In genomic region chr10:128801981-128802495, GRCm38 (mm10) we compare ENCODE assay signal across 14 mouse cellular contexts. TPM values are rescaled to one million over a fixed set of nuclear protein-coding genes. Genes with fewer than 3 reads are reported as not detected.
DNase-seq lines count a peak whose midpoint lies in the region; ATAC-seq and TF ChIP-seq lines count a peak whose summit lies in the region.
"Had no signal": no experiment of that assay in that cellular context is flagged by ENCODE, and none has a peak within 500 bp of the region (broad histone marks: within the 10 kb centered on the region; RNA-seq: fewer than 3 reads in every experiment).

No protein-coding gene starts in this region.

- H3K4me1 ChIP-seq in forebrain, embryonic 11.5 days (replicated peaks; ENCODE audit: control insufficient read depth, insufficient read depth, low read length), result peaks cover 7% of the 10 kb centered on the region; the same call in 1 of the 2 replicates
- H3K4me1 ChIP-seq in forebrain, embryonic 10.5 days, result peaks cover 37% of the 10 kb centered on the region
- peaks cover 10% of the 10 kb centered on the region for H3K4me1 ChIP-seq in hindbrain, embryonic 11.5 days (replicated peaks; ENCODE audit: control insufficient read depth, insufficient read depth, low read length)
- H3K4me1 ChIP-seq in hindbrain, embryonic 16.5 days (ENCODE audit: control insufficient read depth, insufficient read depth, low read depth, low read length), result peaks cover 18% of the 10 kb centered on the region
- peaks cover 27% of the 10 kb centered on the region for H3K4me1 ChIP-seq in neural tube, embryonic 12.5 days
- peaks cover 28% of the 10 kb centered on the region for H3K4me1 ChIP-seq in olfactory bulb, adult 2 months (ENCODE audit: control insufficient read depth, insufficient read depth, low read length)

- no peak for TF ChIP-seq CTCF in olfactory bulb, adult 2 months (IDR thresholded peaks at IDR 0.05; ENCODE audit: insufficient read depth, low read depth, low read length)

- no peak overlapping the region for H3K9ac ChIP-seq in forebrain, embryonic 11.5 days (ENCODE audit: low read length)
- no peak overlapping the region for H3K9ac ChIP-seq in hindbrain, embryonic 11.5 days (ENCODE audit: low read depth, low read length)
- H3K9ac ChIP-seq in hindbrain, embryonic 16.5 days (ENCODE audit: low read depth, low read length), result no peak overlapping the region; the same call in 1 of the 2 replicates
- 0 out of 2 replicates have a peak overlapping the region, but pooled peaks have one; percentile 29 for H3K9ac ChIP-seq in neural tube, embryonic 12.5 days

- H3K4me3 ChIP-seq in forebrain, embryonic 11.5 days (ENCODE audit: low read depth, low read length), result no peak overlapping the region
- no peak overlapping the region for H3K4me3 ChIP-seq in forebrain, embryonic 10.5 days
- H3K4me3 ChIP-seq in hindbrain, embryonic 11.5 days (ENCODE audit: low read depth, low read length), result 0 out of 2 replicates have a peak overlapping the region, but pooled peaks have one; percentile 4
- H3K4me3 ChIP-seq in hindbrain, embryonic 16.5 days (ENCODE audit: low read length), result no peak overlapping the region
- H3K4me3 ChIP-seq in neural tube, embryonic 12.5 days, result no peak overlapping the region
- peak overlapping the region; percentile 44 for H3K4me3 ChIP-seq in olfactory bulb, adult 2 months (ENCODE audit: insufficient read depth, low read depth, low read length)

- 87% methylated on average over 16 of the region's 16 CpGs for WGBS in forebrain, embryonic 11.5 days
- 84% methylated on average over 16 of the region's 16 CpGs for WGBS in forebrain, embryonic 10.5 days
- 87% methylated on average over 16 of the region's 16 CpGs for WGBS in hindbrain, embryonic 11.5 days
- WGBS in hindbrain, embryonic 16.5 days, result 92% methylated on average over 16 of the region's 16 CpGs
- WGBS in neural tube, embryonic 12.5 days, result 86% methylated on average over 16 of the region's 16 CpGs
- 83% methylated on average over 16 of the region's 16 CpGs for WGBS in olfactory bulb, adult 2 months

- no peaks in the 10 kb centered on the region for H3K9me3 ChIP-seq in forebrain, embryonic 11.5 days (ENCODE audit: control insufficient read depth, low read length)
- H3K9me3 ChIP-seq in forebrain, embryonic 10.5 days, result no peaks in the 10 kb centered on the region
- H3K9me3 ChIP-seq in hindbrain, embryonic 11.5 days (ENCODE audit: control insufficient read depth, low read length), result no peaks in the 10 kb centered on the region
- H3K9me3 ChIP-seq in hindbrain, embryonic 16.5 days (ENCODE audit: control insufficient read depth, low read length), result no peaks in the 10 kb centered on the region
- H3K9me3 ChIP-seq in neural tube, embryonic 12.5 days, result no peaks in the 10 kb centered on the region
- H3K9me3 ChIP-seq: G1E had no signal

- H3K27ac ChIP-seq in forebrain, embryonic 11.5 days (ENCODE audit: low read depth, low read length), result no peak overlapping the region
- H3K27ac ChIP-seq in forebrain, embryonic 10.5 days, result no peak overlapping the region
- no peak overlapping the region for H3K27ac ChIP-seq in hindbrain, embryonic 11.5 days (ENCODE audit: low read depth, low read length)
- no peak overlapping the region for H3K27ac ChIP-seq in hindbrain, embryonic 16.5 days (ENCODE audit: low read depth, low read length)
- no peak overlapping the region for H3K27ac ChIP-seq in neural tube, embryonic 12.5 days
- no peak overlapping the region for H3K27ac ChIP-seq in olfactory bulb, adult 2 months (ENCODE audit: insufficient read depth, low read depth, low read length)

- H3K36me3 ChIP-seq in forebrain, embryonic 11.5 days (ENCODE audit: control insufficient read depth, insufficient read depth, low read length), result no peaks in the 10 kb centered on the region; the same call in 1 of the 2 replicates
- H3K36me3 ChIP-seq in forebrain, embryonic 10.5 days (replicated peaks), result peaks cover 47% of the 10 kb centered on the region
- H3K36me3 ChIP-seq in hindbrain, embryonic 11.5 days (ENCODE audit: control insufficient read depth, insufficient read depth, low read length), result no peaks in the 10 kb centered on the region
- H3K36me3 ChIP-seq in hindbrain, embryonic 16.5 days (ENCODE audit: control insufficient read depth, insufficient read depth, low read length), result peaks cover 6% of the 10 kb centered on the region; the same call in 1 of the 2 replicates
- H3K36me3 ChIP-seq in neural tube, embryonic 12.5 days, result peaks cover 21% of the 10 kb centered on the region; the same call in 1 of the 2 replicates

- H3K4me2 ChIP-seq in forebrain, embryonic 11.5 days (ENCODE audit: low read depth, low read length, severe bottlenecking), result no peak overlapping the region
- H3K4me2 ChIP-seq in hindbrain, embryonic 11.5 days (replicated peaks; ENCODE audit: low read depth, low read length), result no peak overlapping the region
- H3K4me2 ChIP-seq in hindbrain, embryonic 16.5 days (ENCODE audit: low read length), result no peak overlapping the region
- peak overlapping the region; percentile 3; the same call in 1 of the 2 replicates for H3K4me2 ChIP-seq in neural tube, embryonic 12.5 days (replicated peaks)

- peak; percentile 51 for DNase-seq in forebrain, embryonic 11.5 days (ENCODE audit: low spot score)
- DNase-seq in forebrain, embryonic 10.5 days (ENCODE audit: extremely low spot score, low spot score), result no peak
- no peak for DNase-seq in hindbrain, embryonic 11.5 days (ENCODE audit: low spot score)
- no peak for DNase-seq in neural tube, embryonic 10.5 days (ENCODE audit: extremely low spot score, low spot score)
- DNase-seq: adrenal gland, postnatal 25 days; gastrocnemius, postnatal 14 days; kidney, postnatal 14 days; liver, postnatal 0 days; thymus, adult 18-20 months had no signal

- no peak for TF ChIP-seq POLR2A in olfactory bulb, adult 2 months (IDR thresholded peaks at IDR 0.05; ENCODE audit: insufficient read depth, low read depth, low read length)

- H3K27me3 ChIP-seq in forebrain, embryonic 11.5 days (ENCODE audit: control insufficient read depth, insufficient read depth, low read length), result no peaks in the 10 kb centered on the region
- no peaks in the 10 kb centered on the region for H3K27me3 ChIP-seq in forebrain, embryonic 10.5 days (ENCODE audit: poor library complexity, severe bottlenecking)
- no peaks in the 10 kb centered on the region for H3K27me3 ChIP-seq in hindbrain, embryonic 11.5 days (ENCODE audit: control insufficient read depth, insufficient read depth, low read length)
- no peaks in the 10 kb centered on the region for H3K27me3 ChIP-seq in hindbrain, embryonic 16.5 days (replicated peaks; ENCODE audit: control insufficient read depth, insufficient read depth, low read length)
- H3K27me3 ChIP-seq in neural tube, embryonic 12.5 days (replicated peaks), result no peaks in the 10 kb centered on the region

- ATAC-seq in forebrain, embryonic 11.5 days (replicated peaks; ENCODE audit: low FRiP score), result no peak
- ATAC-seq in hindbrain, embryonic 11.5 days (ENCODE audit: low FRiP score), result no peak
- no peak for ATAC-seq in hindbrain, embryonic 16.5 days
- ATAC-seq in neural tube, embryonic 12.5 days (ENCODE audit: low FRiP score, low read depth), result no peak
- no peak for ATAC-seq in megakaryocyte progenitor cell, adult 5-6 weeks (replicated peaks; ENCODE audit: poor library complexity)
- ATAC-seq: liver, postnatal 0 days had no signal

RNA-seq across cellular contexts. Expression of gene Dnajc14, which starts 1.8 kb away (rescaled TPM):
- 38.6 and 38.8 TPM in 2 replicates for polyA plus RNA-seq in forebrain, embryonic 11.5 days (2014; fragmentation: Nextera tagmentation; extraction: Ambion mirVana)
- 49.4 and 49.9 TPM in 2 replicates for polyA plus RNA-seq in forebrain, embryonic 10.5 days (2016; fragmentation: Nextera tagmentation; extraction: Ambion mirVana)
- 31.8 and 34.7 TPM in 2 replicates for polyA plus RNA-seq in hindbrain, embryonic 11.5 days (2014; fragmentation: Nextera tagmentation; extraction: Ambion mirVana)
- 49.6 and 53.2 TPM in 2 replicates for polyA plus RNA-seq in hindbrain, embryonic 16.5 days (2015; fragmentation: Nextera tagmentation; extraction: Ambion mirVana)
- 60.2 and 63.3 TPM in 2 replicates for polyA plus RNA-seq in neural tube, embryonic 12.5 days (2016; fragmentation: Nextera tagmentation; extraction: Ambion mirVana)
- polyA plus RNA-seq in olfactory bulb, adult 2 months (2012; ENCODE audit: insufficient read depth, insufficient read length, low replicate concordance, missing spikeins), result not detected in 2 replicates
- total RNA-seq in megakaryocyte progenitor cell, adult 5-6 weeks (2015), result 14.9 and 19.2 TPM in 2 replicates
- total RNA-seq in megakaryocyte progenitor cell, adult 5-6 weeks (2017), result 33.4 and 36.4 TPM in 2 replicates

RNA-seq across cellular contexts. Expression of gene Tmem198b, which starts 2.1 kb away (rescaled TPM):
- polyA plus RNA-seq in forebrain, embryonic 11.5 days (2014; fragmentation: Nextera tagmentation; extraction: Ambion mirVana), result 22.7 and 24.2 TPM in 2 replicates
- 19.0 and 19.2 TPM in 2 replicates for polyA plus RNA-seq in forebrain, embryonic 10.5 days (2016; fragmentation: Nextera tagmentation; extraction: Ambion mirVana)
- polyA plus RNA-seq in hindbrain, embryonic 11.5 days (2014; fragmentation: Nextera tagmentation; extraction: Ambion mirVana), result 14.2 and 16.3 TPM in 2 replicates
- polyA plus RNA-seq in hindbrain, embryonic 16.5 days (2015; fragmentation: Nextera tagmentation; extraction: Ambion mirVana), result 19.6 and 20.4 TPM in 2 replicates
- 18.7 and 19.7 TPM in 2 replicates for polyA plus RNA-seq in neural tube, embryonic 12.5 days (2016; fragmentation: Nextera tagmentation; extraction: Ambion mirVana)
- not detected in 2 replicates for polyA plus RNA-seq in olfactory bulb, adult 2 months (2012; ENCODE audit: insufficient read depth, insufficient read length, low replicate concordance, missing spikeins)
- 5.5 and 7.2 TPM in 2 replicates for total RNA-seq in megakaryocyte progenitor cell, adult 5-6 weeks (2015)
- total RNA-seq in megakaryocyte progenitor cell, adult 5-6 weeks (2017), result 2.8 and 6.0 TPM in 2 replicates

RNA-seq across cellular contexts. Expression of gene Mmp19, which starts 11.3 kb away (rescaled TPM):
- polyA plus RNA-seq in forebrain, embryonic 11.5 days (2014; fragmentation: Nextera tagmentation; extraction: Ambion mirVana), result 0.51 and 0.60 TPM in 2 replicates
- 0.24 and 0.44 TPM in 2 replicates for polyA plus RNA-seq in forebrain, embryonic 10.5 days (2016; fragmentation: Nextera tagmentation; extraction: Ambion mirVana)
- 0.27 and 0.49 TPM in 2 replicates for polyA plus RNA-seq in hindbrain, embryonic 11.5 days (2014; fragmentation: Nextera tagmentation; extraction: Ambion mirVana)
- polyA plus RNA-seq in hindbrain, embryonic 16.5 days (2015; fragmentation: Nextera tagmentation; extraction: Ambion mirVana), result 0.45 and 0.74 TPM in 2 replicates
- 0.28 and 0.54 TPM in 2 replicates for polyA plus RNA-seq in neural tube, embryonic 12.5 days (2016; fragmentation: Nextera tagmentation; extraction: Ambion mirVana)
- not detected in 2 replicates for polyA plus RNA-seq in olfactory bulb, adult 2 months (2012; ENCODE audit: insufficient read depth, insufficient read length, low replicate concordance, missing spikeins)
- total RNA-seq in megakaryocyte progenitor cell, adult 5-6 weeks (2015), result 4.8 and 5.3 TPM in 2 replicates
- total RNA-seq in megakaryocyte progenitor cell, adult 5-6 weeks (2017), result 12.8 and 15.5 TPM in 2 replicates

RNA-seq across cellular contexts. Expression of gene Sarnp, which starts 15.1 kb away (rescaled TPM):
- polyA plus RNA-seq in forebrain, embryonic 11.5 days (2014; fragmentation: Nextera tagmentation; extraction: Ambion mirVana), result 263 and 284 TPM in 2 replicates
- 247 and 263 TPM in 2 replicates for polyA plus RNA-seq in forebrain, embryonic 10.5 days (2016; fragmentation: Nextera tagmentation; extraction: Ambion mirVana)
- polyA plus RNA-seq in hindbrain, embryonic 11.5 days (2014; fragmentation: Nextera tagmentation; extraction: Ambion mirVana), result 282 and 286 TPM in 2 replicates
- 137 and 142 TPM in 2 replicates for polyA plus RNA-seq in hindbrain, embryonic 16.5 days (2015; fragmentation: Nextera tagmentation; extraction: Ambion mirVana)
- 198 and 235 TPM in 2 replicates for polyA plus RNA-seq in neural tube, embryonic 12.5 days (2016; fragmentation: Nextera tagmentation; extraction: Ambion mirVana)
- not detected in 2 replicates for polyA plus RNA-seq in olfactory bulb, adult 2 months (2012; ENCODE audit: insufficient read depth, insufficient read length, low replicate concordance, missing spikeins)
- 245 and 268 TPM in 2 replicates for total RNA-seq in megakaryocyte progenitor cell, adult 5-6 weeks (2015)
- 250 and 268 TPM in 2 replicates for total RNA-seq in megakaryocyte progenitor cell, adult 5-6 weeks (2017)

RNA-seq across cellular contexts. Expression of gene Ormdl2, which starts 19.4 kb away (rescaled TPM):
- 70.1 and 73.0 TPM in 2 replicates for polyA plus RNA-seq in forebrain, embryonic 11.5 days (2014; fragmentation: Nextera tagmentation; extraction: Ambion mirVana)
- 88.0 and 92.9 TPM in 2 replicates for polyA plus RNA-seq in forebrain, embryonic 10.5 days (2016; fragmentation: Nextera tagmentation; extraction: Ambion mirVana)
- polyA plus RNA-seq in hindbrain, embryonic 11.5 days (2014; fragmentation: Nextera tagmentation; extraction: Ambion mirVana), result 64.8 and 66.4 TPM in 2 replicates
- polyA plus RNA-seq in hindbrain, embryonic 16.5 days (2015; fragmentation: Nextera tagmentation; extraction: Ambion mirVana), result 23.6 and 27.6 TPM in 2 replicates
- 31.2 and 37.2 TPM in 2 replicates for polyA plus RNA-seq in neural tube, embryonic 12.5 days (2016; fragmentation: Nextera tagmentation; extraction: Ambion mirVana)
- polyA plus RNA-seq in olfactory bulb, adult 2 months (2012; ENCODE audit: insufficient read depth, insufficient read length, low replicate concordance, missing spikeins), result not detected in 2 replicates
- total RNA-seq in megakaryocyte progenitor cell, adult 5-6 weeks (2015), result 58.1 and 62.7 TPM in 2 replicates
- total RNA-seq in megakaryocyte progenitor cell, adult 5-6 weeks (2017), result 65.6 and 105 TPM in 2 replicates

Comparison
In these comparisons a context has a peak if more than half of its experiments do, and no peak if none do; other contexts are left out.
1. H3K4me3 ChIP-seq: peak in hindbrain, embryonic 11.5 days (single experiment) and olfactory bulb, adult 2 months (single experiment); none in forebrain, embryonic 11.5 days (single experiment), forebrain, embryonic 10.5 days (single experiment), hindbrain, embryonic 16.5 days (single experiment) and neural tube, embryonic 12.5 days (single experiment).
2. RNA of gene Dnajc14, which starts 1.8 kb away (polyA plus RNA-seq): 60.2 to 63.3 TPM in neural tube, embryonic 12.5 days, 49.4 to 49.9 TPM in forebrain, embryonic 10.5 days, 49.6 to 53.2 TPM in hindbrain, embryonic 16.5 days, 38.6 to 38.8 TPM in forebrain, embryonic 11.5 days and 31.8 to 34.7 TPM in hindbrain, embryonic 11.5 days; not detected in olfactory bulb, adult 2 months; every median in the first group is over 10 times any median in the second.
3. RNA of gene Tmem198b, which starts 2.1 kb away (polyA plus RNA-seq): 22.7 to 24.2 TPM in forebrain, embryonic 11.5 days, 18.7 to 19.7 TPM in neural tube, embryonic 12.5 days, 19.6 to 20.4 TPM in hindbrain, embryonic 16.5 days, 19.0 to 19.2 TPM in forebrain, embryonic 10.5 days and 14.2 to 16.3 TPM in hindbrain, embryonic 11.5 days; not detected in olfactory bulb, adult 2 months; every median in the first group is over 10 times any median in the second.